Mouse (Mus musculus): Measurements from ENCODE around the gene Vmn2r43. TPM values are rescaled to one million over a fixed set of nuclear protein-coding genes. Genes with fewer than 3 reads are reported as not detected.
"Not testable (repeated sequence)": the region's sequence is repeated elsewhere in the genome, so short reads cannot be mapped to it uniquely, and the experiment has no call there.

The Vmn2r43 gene
- not detected in 2 replicates for polyA plus RNA-seq (2015; fragmentation: Nextera tagmentation; extraction: Ambion mirVana)

- H3K27me3 ChIP-seq; ATAC-seq (ENCODE audit: insufficient read depth); H3K4me1 ChIP-seq (replicated peaks); H3K36me3 ChIP-seq (replicated peaks); H3K9me3 ChIP-seq (replicated peaks); H3K9ac ChIP-seq; H3K4me3 ChIP-seq (replicated peaks); H3K4me2 ChIP-seq; H3K27ac ChIP-seq (replicated peaks): not testable (repeated sequence)
- WGBS (ENCODE audit: insufficient replicate concordance): no CpG with 5 or more reads among the region's 1 CpGs
Measured at GRCm38 (mm10) chr7:8260499-8260898, at the start of gene Vmn2r43. Gene Vmn2r43 (minus strand): TSS chr7:8260599.

DNA sequence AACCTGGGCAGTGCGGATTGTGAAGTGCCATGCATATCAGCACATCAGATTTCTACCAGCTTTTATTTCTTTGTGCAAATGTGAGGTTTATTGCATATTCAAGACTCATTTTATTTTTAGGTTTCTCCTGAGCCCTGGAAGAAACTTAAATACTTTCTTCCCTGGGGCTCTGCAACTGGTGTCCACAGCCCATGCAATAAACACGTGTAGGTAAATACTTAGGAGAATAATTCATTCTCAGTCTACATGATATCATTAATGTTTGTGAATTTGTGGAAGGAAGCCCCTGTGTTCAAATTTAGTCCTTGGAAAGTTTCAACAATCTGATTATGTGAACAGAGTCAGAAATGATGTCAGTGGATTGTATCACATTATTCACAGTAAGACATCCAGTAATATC is 60.2 kb downstream of the Vmn2r43 start, which contains the start of gene Vmn2r42:
TSS of gene Vmn2r42 (minus strand) at position 101 of the 400 bp plus-strand sequence.
- H3K4me1 ChIP-seq (replicated peaks); H3K27ac ChIP-seq (replicated peaks); H3K4me2 ChIP-seq; H3K36me3 ChIP-seq (replicated peaks); ATAC-seq (ENCODE audit: insufficient read depth); H3K27me3 ChIP-seq; H3K9ac ChIP-seq; H3K9me3 ChIP-seq (replicated peaks); H3K4me3 ChIP-seq (replicated peaks): not testable (repeated sequence)
- WGBS (ENCODE audit: insufficient replicate concordance): no CpG with 5 or more reads among the region's 2 CpGs

Other genes with a start within 250 kb of the Vmn2r43 start
- not detected in 2 replicates for gene Vmn2r41, start 98.9 kb downstream of the Vmn2r43 start, polyA plus RNA-seq (2015; fragmentation: Nextera tagmentation; extraction: Ambion mirVana)
- gene Vmn2r42, start 60.3 kb downstream of the Vmn2r43 start, polyA plus RNA-seq (2015; fragmentation: Nextera tagmentation; extraction: Ambion mirVana): not detected in 2 replicates
- not detected in 2 replicates for gene Vmn2r44, start 122.7 kb upstream of the Vmn2r43 start, polyA plus RNA-seq (2015; fragmentation: Nextera tagmentation; extraction: Ambion mirVana)
- gene Vmn2r45, start 228.5 kb upstream of the Vmn2r43 start, polyA plus RNA-seq (2015; fragmentation: Nextera tagmentation; extraction: Ambion mirVana): not detected in 2 replicates

Measured in liver, embryonic 15.5 days (tissue).